Mouse (Mus musculus) cerebellum, adult 11 months (tissue): Measurements from ENCODE around the gene Ppp1r15a.
"Not testable (repeated sequence)": the region's sequence is repeated elsewhere in the genome, so short reads cannot be mapped to it uniquely, and the experiment has no call there.

Experiments used
- DNase-seq: peaks from one replicate; pipeline ENCODE4 v3.0.0; 2022

Gene Ppp1r15a

DNA sequence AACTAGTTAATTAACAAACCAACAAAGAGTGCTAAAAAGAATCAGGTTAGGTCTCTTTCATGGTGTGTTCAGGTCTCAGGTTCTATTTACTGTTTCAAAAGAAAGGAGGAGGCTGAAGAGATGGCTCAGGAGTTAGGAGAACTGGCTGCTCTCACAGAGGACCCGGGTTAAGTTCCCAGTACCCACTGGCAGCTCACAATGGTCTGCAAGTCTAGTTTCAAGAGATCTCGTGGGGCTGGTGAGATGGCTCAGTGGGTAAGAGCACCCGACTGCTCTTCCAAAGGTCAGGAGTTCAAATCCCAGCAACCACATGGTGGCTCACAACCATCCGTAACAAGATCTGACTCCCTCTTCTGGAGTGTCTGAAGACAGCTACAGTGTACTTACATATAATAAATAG is 45.8 kb downstream of the Ppp1r15a start:
- DNase-seq = not testable (repeated sequence)

DNA sequence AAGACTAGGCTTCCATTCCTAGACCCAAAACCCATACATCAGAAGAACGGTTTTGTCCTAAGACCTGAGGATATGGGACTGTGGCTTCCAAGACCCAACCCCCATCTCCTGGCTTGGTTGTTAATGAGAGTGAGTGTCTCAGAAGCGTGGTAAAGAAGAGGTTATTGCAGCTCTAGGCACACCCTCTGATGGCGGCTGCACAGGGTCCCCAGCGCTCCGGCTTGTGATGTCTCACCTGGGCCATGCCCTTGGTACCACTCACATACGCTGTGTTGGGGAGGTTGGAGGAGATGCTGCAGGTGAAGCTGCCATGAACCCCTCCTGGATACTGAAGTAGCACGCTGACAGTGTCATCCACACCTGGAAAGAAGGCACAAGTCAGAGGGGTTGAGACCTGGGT is 47.3 kb downstream of the Ppp1r15a start:
- no peak for DNase-seq

DNA sequence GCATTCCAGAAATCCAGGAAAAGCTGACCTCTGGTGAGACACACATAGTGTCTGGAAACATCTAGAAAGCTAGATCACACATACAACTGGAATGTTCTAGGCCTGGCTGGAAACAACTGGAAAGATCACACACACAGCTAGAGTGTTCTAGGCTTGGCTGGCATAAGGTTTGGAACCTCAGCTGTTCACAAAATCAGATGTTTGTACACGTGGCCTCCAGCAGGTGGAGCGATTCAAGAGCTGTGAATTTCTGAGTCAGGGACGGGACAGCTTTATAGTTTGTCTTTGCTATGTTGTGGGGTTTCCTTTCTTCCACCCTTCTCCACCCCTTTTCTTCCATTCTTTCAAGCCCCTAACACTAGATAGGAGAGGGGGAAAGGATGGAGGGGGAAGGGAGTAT is 49.1 kb downstream of the Ppp1r15a start:
- DNase-seq = no peak

DNA sequence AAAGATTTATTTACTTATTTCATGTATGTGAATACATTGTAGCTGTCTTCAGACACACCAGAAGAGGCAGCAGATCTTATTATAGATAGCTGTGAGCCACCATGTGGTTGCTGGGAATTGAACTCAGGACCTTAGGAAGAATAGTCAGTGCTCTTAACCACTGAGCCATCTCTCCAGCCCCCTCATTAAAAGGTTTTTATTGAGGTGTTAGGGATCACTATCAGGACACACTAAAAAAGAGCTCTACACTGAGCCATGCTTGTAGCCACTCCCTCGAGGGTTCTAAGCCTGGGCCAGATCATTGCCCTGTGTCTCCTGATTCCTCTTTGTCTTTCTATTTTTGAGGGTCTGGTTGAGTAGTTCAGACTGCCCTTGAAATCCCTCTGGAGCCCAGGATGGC is 49.6 kb downstream of the Ppp1r15a start:
- DNase-seq = no peak

DNA sequence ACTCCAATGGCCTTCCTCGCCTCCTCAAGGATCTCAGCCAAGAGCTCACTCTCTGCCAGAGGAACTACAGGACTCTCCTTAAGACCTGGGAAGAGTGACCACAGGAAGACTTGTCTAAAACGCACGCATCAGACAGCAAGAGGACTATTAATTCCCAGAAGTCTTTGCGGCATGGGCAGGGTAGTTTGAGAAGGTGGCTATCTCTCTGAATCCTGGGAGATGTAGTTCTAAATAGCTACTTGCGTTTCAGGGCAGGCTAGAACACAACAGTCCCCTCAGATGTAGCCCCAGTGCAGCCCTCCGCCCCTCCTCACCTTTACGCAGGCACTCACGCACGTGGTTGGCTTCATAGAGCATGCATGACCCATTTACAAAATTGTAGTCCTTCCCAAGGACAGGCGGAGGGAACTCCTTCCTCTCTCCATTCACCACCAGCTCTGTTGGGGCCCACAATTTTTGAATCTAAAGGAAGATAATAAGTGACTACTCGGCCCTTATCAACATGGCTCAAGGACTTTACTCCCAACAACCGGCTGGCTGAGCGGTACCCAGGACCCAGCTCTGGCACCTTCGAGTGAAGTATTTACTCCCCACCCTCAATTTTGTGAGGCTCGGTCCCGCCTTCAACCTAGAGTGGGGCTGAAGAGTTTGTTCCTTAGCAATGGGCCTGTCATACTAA is 50.6 kb downstream of the Ppp1r15a start:
- DNase-seq = no peak
